Mouse (Mus musculus) left cerebral cortex, postnatal 36 days (tissue): ENCODE measurements at regions not wholly inside any gene's neighbourhood (a gene's known extent, or its start where the extent isn't known, plus 50 kb on each side); places are given as distances from the start of the nearest gene placed in this dataset.
"Not testable (repeated sequence)": the region's sequence is repeated elsewhere in the genome, so short reads cannot be mapped to it uniquely, and the experiment has no call there.

Experiments
- DNase-seq, 2 experiments: peaks; one replicate each; pipeline ENCODE4 v3.0.0; 2021 to 2022; ENCODE audit warnings: low spot score in 2 of 2, mixed read lengths in 1 of 2
- intact Hi-C: fragments of 180-260 bp; cut with DNase I; formaldehyde crosslinking; loops from one replicate; pipeline ENCODE4 v1.15.1; 2025

GRCm38 (mm10) chr1:108046194-108046593 lies 456.4 kb downstream of the Serpinb8 start:
- intact Hi-C loops, result no loop called here
- DNase-seq, result no peak

DNA sequence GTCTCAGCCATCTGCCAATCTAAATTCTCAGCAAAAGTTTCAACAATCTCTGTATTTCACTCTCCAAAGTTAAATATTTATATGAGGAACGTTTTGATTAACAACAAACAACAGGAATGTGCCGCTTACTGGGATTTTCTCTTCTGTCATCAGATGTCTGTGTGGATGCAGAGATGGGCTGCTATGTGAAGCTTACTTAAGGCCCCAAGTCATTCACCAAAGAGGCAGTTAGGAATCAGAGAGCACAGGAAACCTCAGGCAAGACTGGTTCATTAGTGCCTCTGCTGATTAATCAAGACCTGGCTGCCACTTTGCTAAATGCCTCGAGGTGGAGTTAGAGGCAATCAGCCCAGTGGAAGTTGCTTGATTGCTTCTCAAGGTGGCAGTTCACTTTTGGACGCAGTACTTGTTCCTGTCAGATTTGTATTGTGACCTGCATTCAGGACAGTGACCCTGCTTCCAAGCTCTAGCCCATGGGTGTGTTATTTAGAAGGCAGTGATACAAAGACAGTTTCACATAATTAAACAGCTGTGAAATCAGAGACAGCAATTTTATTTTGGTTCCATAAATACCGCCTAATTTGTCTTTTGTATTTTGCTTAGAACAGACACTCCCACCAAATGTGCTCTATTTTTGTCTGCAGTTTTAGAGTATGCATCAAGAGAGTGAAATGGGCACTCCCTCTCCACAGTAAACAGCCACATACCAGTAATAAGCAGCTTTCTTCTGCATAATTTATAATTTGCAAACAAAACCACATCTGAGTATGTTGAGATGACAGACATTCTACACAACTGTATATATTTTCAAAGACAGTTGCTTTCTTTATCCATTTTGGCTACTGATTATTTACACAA lies 457.3 kb downstream of the Serpinb8 start:
- intact Hi-C loops, result no loop called here

DNA sequence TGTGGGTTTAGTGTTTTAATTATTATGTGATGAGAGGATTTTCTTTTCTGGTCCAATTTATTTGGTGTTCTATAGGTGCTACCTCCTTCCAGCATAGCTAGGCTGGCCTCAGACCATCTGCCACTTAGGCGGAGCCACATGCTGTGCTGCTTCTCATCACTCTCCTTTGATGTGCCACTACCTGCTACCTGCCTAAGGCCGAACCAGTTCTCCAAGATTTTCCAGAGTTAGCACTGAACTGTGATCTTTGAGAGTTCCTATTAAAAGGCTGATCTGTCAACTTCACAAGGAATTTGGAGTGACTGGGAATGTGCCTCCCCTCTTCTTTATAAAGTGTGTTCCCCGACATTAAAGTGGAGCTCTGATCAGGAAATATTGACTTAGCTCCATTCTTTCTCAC lies 504.8 kb downstream of the Serpinb8 start:
- intact Hi-C loops, result no loop called here
- DNase-seq, result no peak

More for the DNA sequence above, 457.3 kb downstream of the Serpinb8 start:
- DNase-seq, result no peak

- DNase-seq, result no peak
- intact Hi-C loops, result no loop called here
Observed at GRCm38 (mm10) chr1:108102607-108103006, 512.8 kb downstream of the Serpinb8 start.

GRCm38 (mm10) chr1:108110984-108111383 lies 521.2 kb downstream of the Serpinb8 start:
- intact Hi-C loops, result no loop called here
- DNase-seq, result no peak

DNA sequence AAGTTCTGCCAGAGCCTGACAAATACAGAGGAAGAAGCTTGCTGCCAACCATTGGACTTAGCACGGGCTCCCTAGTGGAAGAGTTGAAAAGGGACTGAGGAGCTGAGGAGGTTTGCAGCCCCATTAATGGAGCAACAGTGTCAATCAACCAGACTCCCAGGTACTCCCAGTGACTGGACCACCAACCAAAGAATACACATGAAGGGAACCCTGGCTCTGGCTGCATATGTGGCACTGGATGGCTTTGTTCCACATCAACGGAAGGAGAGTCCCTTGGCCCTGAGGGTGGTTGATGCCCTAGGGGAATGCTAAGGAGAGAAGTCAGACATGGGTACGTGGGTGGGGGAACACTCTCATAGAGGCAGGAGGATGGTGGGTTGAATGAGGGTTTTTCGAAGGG lies 537.6 kb downstream of the Serpinb8 start:
- DNase-seq, result no peak
- intact Hi-C loops, result no loop called here

DNA sequence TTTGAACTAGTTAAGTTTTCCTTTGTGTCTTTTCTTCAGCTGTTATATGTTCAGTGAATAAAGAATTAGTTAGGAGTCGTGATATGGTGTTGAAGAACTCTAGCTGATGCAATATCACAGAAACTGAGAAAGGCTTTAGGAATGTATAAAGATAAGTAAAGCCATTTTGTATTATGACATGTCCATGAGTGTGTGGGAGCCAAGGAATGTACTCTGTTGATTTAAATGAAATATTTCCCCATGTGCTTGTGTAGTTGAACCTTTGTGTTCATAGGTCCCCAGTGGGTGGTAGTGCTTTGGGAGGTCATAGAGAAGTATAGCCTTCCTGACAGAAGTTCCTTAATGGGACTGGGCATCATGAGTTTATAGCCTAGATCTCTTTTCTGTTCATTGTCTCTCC lies 542.2 kb downstream of the Serpinb8 start:
- no peak for DNase-seq
- intact Hi-C loops, result no loop called here

DNA sequence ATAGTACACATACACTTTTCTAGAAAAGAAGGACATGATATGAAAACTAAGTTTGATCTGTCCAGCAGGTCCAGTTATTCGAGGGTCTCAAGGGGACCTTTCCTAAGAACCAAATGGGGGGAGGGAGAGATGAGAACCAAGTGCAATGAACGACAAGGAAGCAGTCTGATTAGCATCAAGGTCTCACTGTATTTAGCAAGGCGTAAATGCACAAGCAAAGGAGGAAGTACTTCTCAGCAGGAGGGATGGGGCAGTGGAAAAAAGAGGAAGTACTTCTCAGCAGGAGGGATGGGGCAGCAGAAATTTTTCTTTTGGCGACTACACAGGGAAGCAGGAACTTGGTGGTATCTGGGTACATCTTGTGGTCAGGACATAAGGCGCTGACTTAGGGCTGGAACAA lies 545.5 kb downstream of the Serpinb8 start:
- DNase-seq, intact Hi-C loops: not testable (repeated sequence)

GRCm38 (mm10) chr1:108144114-108144513 lies 554.3 kb downstream of the Serpinb8 start:
- intact Hi-C loops, result no loop called here
- DNase-seq, result no peak

DNA sequence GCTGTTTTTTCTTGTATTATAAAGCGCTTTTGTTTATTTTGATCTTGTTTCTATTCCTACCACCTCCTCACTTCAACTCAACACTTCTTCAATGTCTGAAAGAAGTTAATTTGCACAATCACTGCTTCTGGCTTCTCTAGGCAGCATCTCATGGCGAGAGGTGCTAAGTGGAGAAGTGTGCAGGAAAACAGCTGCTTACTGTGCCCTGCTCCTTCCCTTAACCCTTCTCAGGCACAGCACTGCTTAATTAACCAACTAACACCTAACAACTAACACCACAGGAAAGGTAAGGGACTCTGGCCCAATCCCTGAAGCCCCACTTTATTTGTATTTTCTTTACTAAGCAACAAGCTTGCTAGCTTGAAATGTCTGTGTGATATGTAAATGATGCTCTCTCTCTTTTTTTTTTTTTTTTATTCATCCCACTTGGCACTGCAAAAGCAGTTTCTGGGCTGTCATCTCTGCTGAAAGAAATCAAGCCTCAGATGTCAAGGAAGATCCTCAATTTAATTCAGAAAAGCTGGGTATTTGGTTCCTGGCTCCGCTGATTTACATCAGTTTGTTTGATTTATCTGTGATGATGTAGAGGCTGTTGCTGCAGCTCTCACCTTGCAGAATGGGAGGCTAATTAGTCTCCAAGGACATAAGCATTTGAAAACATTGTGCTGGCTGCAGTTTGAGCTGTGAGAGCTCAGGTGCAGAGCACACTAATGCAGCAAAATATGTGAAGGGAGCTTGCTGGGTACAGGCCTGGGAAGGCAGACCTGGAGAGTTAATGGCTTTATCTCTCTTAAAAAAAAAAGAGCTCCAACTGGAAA lies 591.8 kb downstream of the Serpinb8 start:
- no peak for DNase-seq
- intact Hi-C loops, result no loop called here

- intact Hi-C loops, result no loop called here
- no peak for DNase-seq
Observed at GRCm38 (mm10) chr1:108182168-108182539, 592.3 kb downstream of the Serpinb8 start.

GRCm38 (mm10) chr1:108224047-108224446 lies 634.2 kb downstream of the Serpinb8 start:
- no peak for DNase-seq
- intact Hi-C loops, result no loop called here

- no peak for DNase-seq
Observed at GRCm38 (mm10) chr1:108240152-108240551, 650.3 kb downstream of the Serpinb8 start.

DNA sequence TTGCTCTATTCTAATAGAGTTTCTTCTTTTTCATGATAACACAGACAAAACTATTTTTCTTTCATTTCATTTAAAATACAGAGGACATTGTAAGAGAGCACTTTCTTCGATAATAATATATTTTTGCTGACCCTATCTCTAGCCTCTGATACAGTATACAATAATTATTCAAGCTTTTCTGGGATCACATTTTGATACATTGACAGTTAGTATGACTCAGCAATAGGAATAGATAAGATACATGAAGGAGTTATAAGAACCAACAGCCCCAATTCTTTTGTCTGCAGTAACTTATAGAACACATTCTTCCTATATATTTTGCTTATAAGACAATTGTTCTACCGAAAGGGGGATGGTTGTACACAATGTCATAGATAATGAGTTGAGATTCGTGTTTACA lies 665.3 kb downstream of the Serpinb8 start:
- no peak for DNase-seq
- intact Hi-C loops, result no loop called here

More at GRCm38 (mm10) chr1:108240152-108240551, 650.3 kb downstream of the Serpinb8 start:
- intact Hi-C loops, result no loop called here

DNA sequence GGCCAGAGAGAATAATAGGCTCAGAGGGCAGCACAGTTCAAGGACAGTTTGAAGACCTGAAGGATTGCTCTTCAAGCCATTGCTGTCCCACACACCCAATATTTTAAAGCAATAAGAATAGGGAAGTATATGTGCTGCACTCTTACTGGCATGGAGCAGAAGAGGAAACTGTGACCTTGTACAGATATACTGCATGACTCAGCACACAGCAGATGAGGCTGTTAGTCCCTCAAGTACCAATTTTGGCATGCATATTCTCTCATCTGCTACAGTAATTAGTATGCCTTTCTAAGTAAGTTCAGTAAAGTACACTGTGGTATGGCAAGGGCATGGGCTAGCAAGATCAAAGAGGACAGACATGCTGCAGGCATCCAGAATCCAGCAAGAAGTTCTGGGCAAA lies 669.5 kb downstream of the Serpinb8 start:
- DNase-seq, result no peak
- intact Hi-C loops, result no loop called here

- intact Hi-C loops, result no loop called here
- DNase-seq, result no peak
Observed at GRCm38 (mm10) chr1:108282099-108282498, 692.3 kb downstream of the Serpinb8 start.

- DNase-seq, result no peak
- intact Hi-C loops, result no loop called here
Observed at GRCm38 (mm10) chr1:108286571-108286970, 696.8 kb downstream of the Serpinb8 start.
